Mouse (Mus musculus): ENCODE results near the gene Slfn3.
"Not testable (repeated sequence)": the region's sequence is repeated elsewhere in the genome, so short reads cannot be mapped to it uniquely, and the experiment has no call there.

The Slfn3 gene

GRCm38 (mm10) chr11:83191134-83191893, at the start of gene Slfn3:
Gene Slfn3 (plus strand): TSS chr11:83191330.
- peak; percentile 88 for DNase-seq (ENCODE audit: low read depth)

- not testable (repeated sequence) for DNase-seq (ENCODE audit: low read depth)
Observed at GRCm38 (mm10) chr11:83148939-83149338, 42.2 kb upstream of the Slfn3 start.

- peak; percentile 73 for DNase-seq (ENCODE audit: low read depth)
Observed at GRCm38 (mm10) chr11:83174948-83175539, 16.1 kb upstream of the Slfn3 start, which contains the start of gene Slfn4. Gene Slfn4 (plus strand): TSS chr11:83175186.

DNA sequence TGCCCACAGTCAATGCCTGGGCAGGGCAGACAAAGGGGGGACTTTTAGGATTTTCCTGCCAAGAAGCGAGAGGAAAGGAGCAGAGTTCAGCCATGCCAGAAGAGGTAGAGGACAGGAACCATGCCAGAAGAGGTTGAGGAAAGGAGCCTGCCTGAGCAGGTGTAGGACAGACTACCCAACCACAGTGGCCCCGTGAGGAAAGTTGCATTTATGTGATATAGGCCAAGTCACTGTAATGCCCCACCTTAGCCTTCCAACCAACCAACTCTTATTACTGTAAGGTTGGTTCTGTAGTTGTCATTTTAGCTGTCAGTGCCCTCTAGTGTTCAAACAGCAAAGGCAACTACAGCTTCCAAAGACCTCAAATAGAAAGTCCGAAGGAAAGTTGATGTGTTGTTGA, 871 bp downstream of the Slfn3 start:
- DNase-seq (ENCODE audit: low read depth): peak; percentile 92

DNA sequence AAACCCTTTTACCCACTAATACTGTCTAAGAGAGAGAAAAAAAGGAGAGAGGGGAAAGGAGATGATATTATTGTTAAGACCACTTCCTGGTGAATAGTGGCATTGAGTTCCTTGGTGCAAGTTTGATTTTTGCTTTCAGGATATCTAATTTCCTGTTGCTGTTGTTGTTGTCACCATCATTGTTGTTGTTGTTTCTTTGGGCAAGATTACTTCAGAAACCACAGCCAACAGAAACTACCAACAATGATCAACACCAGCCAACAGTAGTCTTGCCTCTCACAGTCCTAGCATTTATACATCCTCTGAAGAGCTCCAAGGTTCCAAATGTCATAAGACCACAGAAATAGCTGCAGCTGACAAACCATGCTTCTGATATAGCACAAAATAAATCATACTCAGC, 13.9 kb downstream of the Slfn3 start:
- DNase-seq (ENCODE audit: low read depth): no peak

- no peak for DNase-seq (ENCODE audit: low read depth)
Observed at GRCm38 (mm10) chr11:83216119-83216518, 25.0 kb downstream of the Slfn3 start.

GRCm38 (mm10) chr11:83221328-83221877, 30.3 kb downstream of the Slfn3 start:
- no peak for DNase-seq (ENCODE audit: low read depth)

DNA sequence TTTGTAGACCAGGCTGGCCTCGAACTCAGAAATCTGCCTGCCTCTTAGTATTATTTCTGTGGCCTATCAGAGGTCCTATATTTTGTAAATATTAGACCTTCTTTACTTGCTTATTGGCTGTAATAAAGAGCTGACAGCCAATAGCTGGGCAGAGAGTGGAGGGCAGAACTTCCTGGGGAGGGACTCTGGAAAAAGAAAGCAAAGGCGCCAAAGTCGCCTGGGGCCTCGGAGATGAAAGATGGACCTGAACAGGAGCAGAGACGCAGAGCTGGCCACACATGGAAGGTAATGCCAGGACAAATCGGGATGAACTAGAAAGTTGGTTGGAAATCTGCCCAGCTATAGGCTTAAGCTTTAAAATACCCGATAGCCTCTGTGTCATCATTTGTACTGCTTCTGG, 32.2 kb downstream of the Slfn3 start:
- peak; percentile 96 for DNase-seq (ENCODE audit: low read depth)

DNA sequence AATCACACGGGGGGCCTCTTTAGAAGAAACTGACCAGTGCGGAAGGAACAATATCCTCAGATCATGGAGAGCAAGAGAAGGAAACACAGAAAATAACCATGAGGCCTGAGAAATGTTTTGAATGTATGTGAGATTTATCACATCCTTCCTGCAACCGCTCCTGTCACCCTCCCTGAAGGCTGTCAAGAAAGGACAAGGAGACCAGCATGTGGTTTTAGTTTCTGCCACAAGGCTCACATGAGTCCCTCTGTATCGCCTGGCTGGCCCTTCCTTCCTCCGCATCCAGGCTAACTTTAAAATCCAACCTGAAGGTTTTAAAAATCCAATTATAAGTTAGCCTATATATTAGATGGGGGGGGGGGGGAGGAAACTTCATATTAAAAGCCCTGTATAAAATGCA, 32.7 kb downstream of the Slfn3 start:
- peak; percentile 82 for DNase-seq (ENCODE audit: low read depth)

DNA sequence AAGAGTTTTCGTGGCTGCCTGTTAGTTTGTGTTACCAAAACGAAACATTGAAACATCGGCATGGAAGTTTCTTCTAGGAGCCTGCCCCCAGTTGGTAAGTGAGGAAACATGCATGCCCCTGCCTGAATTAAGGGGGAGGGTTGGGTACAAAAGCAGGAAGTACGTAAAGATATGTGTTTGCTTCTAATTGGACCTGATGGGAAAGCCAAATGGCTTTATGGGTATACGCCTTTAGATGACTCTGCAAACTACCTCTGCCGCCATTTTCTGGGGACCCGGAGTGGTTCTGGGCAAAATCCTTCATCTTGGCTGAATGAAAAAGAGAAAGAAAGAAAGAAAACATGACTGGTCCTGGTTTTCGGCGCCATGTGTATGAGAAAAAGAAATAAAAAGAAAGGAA, 33.1 kb downstream of the Slfn3 start:
- DNase-seq (ENCODE audit: low read depth): peak; percentile 99

GRCm38 (mm10) chr11:83224750-83225149, 33.6 kb downstream of the Slfn3 start:
- DNase-seq (ENCODE audit: low read depth): peak; percentile 62

DNA sequence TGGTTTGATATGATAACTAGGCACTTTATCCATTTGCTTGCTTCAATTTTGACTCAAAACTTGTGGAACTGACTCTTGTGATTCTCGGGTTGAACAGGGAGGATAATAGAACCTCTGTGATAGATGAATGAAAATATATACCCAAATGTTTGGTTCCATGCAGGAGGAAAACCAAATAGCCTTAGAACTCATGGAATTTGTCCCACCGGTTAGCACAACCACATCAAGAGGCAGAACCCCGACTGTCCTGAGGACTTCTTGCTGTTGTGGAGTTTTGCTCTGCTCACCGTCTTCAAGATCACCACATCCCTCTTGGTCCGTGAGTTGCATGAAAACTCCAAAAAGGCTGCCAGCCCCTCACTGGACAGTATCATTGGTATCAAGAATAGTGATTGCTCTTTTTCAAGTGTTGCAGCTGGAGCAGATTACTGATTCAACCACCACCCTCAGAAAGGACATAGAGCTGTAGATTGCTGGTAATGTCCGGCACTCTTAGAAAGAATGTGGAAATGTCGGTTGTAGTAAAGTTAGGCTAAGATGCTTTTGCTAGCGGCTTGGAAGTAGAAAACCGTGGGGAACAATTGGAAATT, 34.3 kb downstream of the Slfn3 start:
- no peak for DNase-seq (ENCODE audit: low read depth)

GRCm38 (mm10) chr11:83227926-83228723, 37.0 kb downstream of the Slfn3 start:
- no peak for DNase-seq (ENCODE audit: low read depth)

DNA sequence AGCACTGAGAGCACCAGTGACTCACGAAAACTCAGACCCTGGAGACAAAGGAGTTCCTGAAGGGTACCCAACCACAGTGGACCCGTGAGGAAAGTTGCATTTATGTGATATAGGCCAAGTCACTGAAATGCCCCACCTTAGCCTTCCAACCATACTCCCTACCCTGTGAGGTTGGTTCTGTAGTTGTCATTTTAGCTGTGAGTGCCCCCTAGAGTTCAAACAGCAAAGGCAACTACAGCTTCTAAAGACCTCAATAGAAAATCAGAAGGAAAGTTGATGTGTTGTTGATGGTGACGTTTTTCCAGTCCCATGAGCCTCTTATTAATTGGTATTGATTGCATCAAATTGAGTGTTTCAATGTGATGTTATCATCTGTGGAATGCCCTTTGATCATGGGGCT, 39.8 kb downstream of the Slfn3 start:
- DNase-seq (ENCODE audit: low read depth): peak; percentile 79

GRCm38 (mm10) chr11:83233621-83234020, 42.5 kb downstream of the Slfn3 start:
- DNase-seq (ENCODE audit: low read depth): not testable (repeated sequence)

DNA sequence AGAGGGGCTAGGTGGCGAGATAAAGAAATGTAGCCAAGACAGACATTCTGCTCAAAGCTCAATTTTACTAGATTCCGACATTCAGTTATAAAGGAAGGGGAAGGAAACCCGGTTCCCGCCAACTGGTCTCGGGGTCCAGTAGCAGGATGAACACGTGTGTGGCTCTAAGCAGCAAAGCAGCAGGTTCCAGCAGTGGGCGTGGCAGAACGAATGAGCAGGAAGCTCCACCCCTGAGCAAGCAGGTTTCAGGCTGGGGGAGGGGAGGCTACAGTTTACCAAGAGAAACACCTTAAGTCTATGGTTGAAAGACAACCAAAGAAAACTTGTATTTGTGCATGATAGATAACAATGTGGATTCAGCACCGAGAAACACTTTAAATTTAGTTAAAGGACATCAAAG, 46.3 kb downstream of the Slfn3 start:
- DNase-seq (ENCODE audit: low read depth): not testable (repeated sequence)

- no peak for DNase-seq (ENCODE audit: low read depth)
Observed at GRCm38 (mm10) chr11:83238389-83238788, 47.3 kb downstream of the Slfn3 start.

DNA sequence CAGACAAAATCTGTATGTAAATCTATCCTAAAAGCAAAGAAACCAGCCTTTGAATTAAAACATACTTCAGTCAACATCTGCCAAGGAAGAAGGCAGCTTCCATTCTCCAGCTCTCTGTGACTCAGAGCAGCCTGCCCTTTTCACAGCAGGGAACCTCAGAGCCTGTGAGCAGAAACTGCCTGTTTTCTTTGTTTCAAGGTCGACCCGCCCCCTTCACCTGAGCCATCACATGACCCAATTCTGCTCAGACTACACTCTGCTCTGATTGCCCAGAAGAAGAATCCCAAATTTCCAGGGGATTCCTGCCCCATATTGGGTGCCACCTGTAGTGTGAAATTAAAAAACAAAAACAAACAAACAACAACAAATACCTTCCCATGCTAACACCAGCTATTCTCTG, 48.7 kb downstream of the Slfn3 start:
- no peak for DNase-seq (ENCODE audit: low read depth)

- DNase-seq (ENCODE audit: low read depth): peak; percentile 51
Observed at GRCm38 (mm10) chr11:83257211-83257610, 66.1 kb downstream of the Slfn3 start.

- peak; percentile 16 for DNase-seq (ENCODE audit: low read depth)
Observed at GRCm38 (mm10) chr11:83262673-83263072, 71.5 kb downstream of the Slfn3 start.

DNA sequence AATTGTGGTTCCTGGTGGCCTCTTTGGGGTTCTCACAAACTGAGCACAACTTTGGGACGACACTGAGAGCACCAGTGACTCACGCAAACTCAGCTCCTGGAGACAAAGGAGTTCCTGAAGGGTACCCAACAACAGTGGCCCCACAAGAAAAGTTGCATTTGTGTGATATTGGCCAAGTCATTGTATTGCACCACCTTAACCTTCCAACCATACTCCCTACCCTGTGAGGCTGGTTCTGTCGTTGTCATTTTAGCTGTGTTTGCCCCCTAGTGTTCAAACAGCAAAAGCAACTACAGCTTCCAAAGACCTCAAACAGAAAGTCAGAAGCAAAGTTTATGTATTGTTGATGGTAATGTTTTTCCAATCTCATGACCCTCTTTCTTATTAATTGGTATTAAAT, 72.0 kb downstream of the Slfn3 start:
- peak; percentile 87 for DNase-seq (ENCODE audit: low read depth)

All from 416B (cell line).